Mouse (Mus musculus) liver, adult 2 months (tissue): ENCODE data around the gene Gins2. TPM values are rescaled to one million over a fixed set of nuclear protein-coding genes. Genes with fewer than 3 reads are reported as not detected.

Source experiments
- DNase-seq: peaks from one replicate; pipeline ENCODE4 v3.0.0-alpha.2; 2011; ENCODE audit warnings: low read depth, low spot score; ENCODE audit errors: extremely low read depth
- H3K27ac ChIP-seq: fragments of 200-500 bp; replicated peaks from 2 replicates; pipeline ENCODE4 v1.5.1; 2012; ENCODE audit warnings: low read depth, mild to moderate bottlenecking, control low read depth, inconsistent platforms, low read length; ENCODE audit not compliant: insufficient read depth
- H3K27me3 ChIP-seq: fragments of 200-500 bp; 2 replicates; pipeline ENCODE4 v1.6.1; 2012; ENCODE audit warnings: mild to moderate bottlenecking, moderate library complexity, low read length, inconsistent platforms; ENCODE audit not compliant: control insufficient read depth, insufficient read depth
- H3K36me3 ChIP-seq: fragments of 200-500 bp; 2 replicates; pipeline ENCODE4 v1.6.1; 2012; ENCODE audit warnings: low read length, inconsistent platforms; ENCODE audit not compliant: control insufficient read depth, insufficient read depth
- H3K4me1 ChIP-seq: fragments of 200-500 bp; 2 replicates; pipeline ENCODE4 v1.6.1; 2011; ENCODE audit warnings: low read length; ENCODE audit not compliant: control insufficient read depth, insufficient read depth
- H3K4me3 ChIP-seq: fragments of 200-500 bp; 2 replicates; pipeline ENCODE4 v1.5.1; 2011; ENCODE audit warnings: low read depth, mild to moderate bottlenecking, control low read depth, low read length, moderate library complexity; ENCODE audit not compliant: insufficient read depth
- H3K79me2 ChIP-seq: fragments of 200-500 bp; 2 replicates; pipeline ENCODE4 v1.6.1; 2012; ENCODE audit warnings: inconsistent platforms, mild to moderate bottlenecking, low read length, moderate library complexity; ENCODE audit not compliant: control insufficient read depth, insufficient read depth
- H3K9ac ChIP-seq: fragments of 200-500 bp; 2 replicates; pipeline ENCODE4 v1.6.1; 2012; ENCODE audit warnings: low read depth, mild to moderate bottlenecking, control low read depth, inconsistent platforms, low read length
- CTCF ChIP-seq: fragments of 200-500 bp; IDR thresholded peaks from 2 replicates; pipeline ENCODE4 v1.5.1; 2011; ENCODE audit warnings: low read depth, low read length, control low read depth
- POLR2A ChIP-seq: fragments of 200-500 bp; IDR thresholded peaks from 2 replicates; pipeline ENCODE4 v1.6.1; 2011; ENCODE audit warnings: low read length, control low read depth; ENCODE audit not compliant: insufficient read depth; ENCODE audit errors: extremely low read depth
- WGBS: fragments of 180-500 bp; shearing (Covaris S2); methylation state at CpG from one replicate; pipeline ENCODE4 v1.1.7; 2018; 5-methylcytosine and 5-hydroxymethylcytosine counted together
- polyA plus RNA-seq: library from polyadenylated mRNA; depleted of rRNA; stranded (reverse); fragments of >200 nt; gene quantifications from 2 replicates; pipeline ENCODE4 v1.2.3, GENCODE M21; 2012
- total RNA-seq: library from RNA; depleted of rRNA; stranded (reverse); fragments of >200 nt; gene quantifications from 2 replicates; pipeline ENCODE4 v1.2.3, GENCODE M21; 2014

Gene Gins2
- total and polyA plus RNA-seq, 2 experiments = 0.37 to 1.9 TPM

DNA sequence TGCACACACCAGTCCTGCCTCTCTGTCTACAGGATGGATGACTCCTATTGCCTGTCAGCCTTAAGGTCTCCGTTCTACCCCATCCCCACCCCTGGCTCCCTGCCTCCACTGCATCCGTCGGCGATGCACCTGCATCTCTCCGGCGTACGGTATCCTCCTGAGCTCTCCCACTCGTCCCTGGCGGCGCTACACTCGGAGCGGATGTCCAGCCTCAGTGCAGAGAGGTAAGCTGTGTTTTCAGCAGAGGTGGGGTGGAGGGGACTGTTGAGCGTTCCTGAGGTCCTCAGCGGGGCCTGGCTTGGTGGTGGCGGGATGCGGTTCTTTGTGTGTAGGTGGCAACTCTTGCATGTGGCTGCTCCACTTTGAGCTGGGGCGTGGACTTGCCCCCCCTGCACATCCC, 21.4 kb downstream of the Gins2 start:
- no peak overlapping the region for H3K4me3 ChIP-seq
- H3K9ac ChIP-seq = no peak overlapping the region
- 98% methylated on average over 17 of the region's 17 CpGs for WGBS
- H3K79me2 ChIP-seq = no peaks in the 10 kb centered on the region
- TF ChIP-seq CTCF (no peak), POLR2A (no peak)
- no peak for DNase-seq
- 0 out of 2 replicates have a peak, but pooled peaks cover 1% of the 10 kb centered on the region for H3K4me1 ChIP-seq
- no peaks in the 10 kb centered on the region for H3K27me3 ChIP-seq
- H3K27ac ChIP-seq = no peak overlapping the region
- H3K36me3 ChIP-seq = peaks cover 18% of the 10 kb centered on the region; the same call in 1 of the 2 replicates

DNA sequence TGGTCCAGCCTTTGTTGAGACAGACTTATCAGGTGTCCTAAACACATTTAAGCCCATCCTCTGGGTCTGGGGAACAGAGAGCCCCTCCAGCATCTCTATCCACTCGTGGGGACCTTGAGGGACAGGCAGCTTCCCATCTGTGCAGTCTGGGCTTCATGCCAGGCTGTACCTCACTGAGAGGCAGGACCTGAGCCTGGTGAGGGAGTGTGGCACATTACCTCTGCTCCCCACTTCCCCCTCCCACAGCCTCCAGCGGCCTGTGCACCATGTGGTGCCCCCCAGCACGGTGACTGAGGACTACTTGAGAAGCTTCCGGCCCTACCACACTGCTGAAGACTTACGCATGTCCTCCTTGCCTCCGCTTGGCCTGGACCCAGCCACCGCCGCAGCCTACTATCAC, 22.4 kb downstream of the Gins2 start:
- peaks cover 10% of the 10 kb centered on the region; the same call in 1 of the 2 replicates for H3K36me3 ChIP-seq
- WGBS = 96% methylated on average over 8 of the region's 8 CpGs
- H3K4me1 ChIP-seq = 0 out of 2 replicates have a peak, but pooled peaks cover 1% of the 10 kb centered on the region
- no peak overlapping the region for H3K4me3 ChIP-seq
- H3K79me2 ChIP-seq = no peaks in the 10 kb centered on the region
- no peak overlapping the region for H3K9ac ChIP-seq
- no peak for DNase-seq
- TF ChIP-seq CTCF (no peak), POLR2A (no peak)
- H3K27ac ChIP-seq = no peak overlapping the region
- H3K27me3 ChIP-seq = no peaks in the 10 kb centered on the region

DNA sequence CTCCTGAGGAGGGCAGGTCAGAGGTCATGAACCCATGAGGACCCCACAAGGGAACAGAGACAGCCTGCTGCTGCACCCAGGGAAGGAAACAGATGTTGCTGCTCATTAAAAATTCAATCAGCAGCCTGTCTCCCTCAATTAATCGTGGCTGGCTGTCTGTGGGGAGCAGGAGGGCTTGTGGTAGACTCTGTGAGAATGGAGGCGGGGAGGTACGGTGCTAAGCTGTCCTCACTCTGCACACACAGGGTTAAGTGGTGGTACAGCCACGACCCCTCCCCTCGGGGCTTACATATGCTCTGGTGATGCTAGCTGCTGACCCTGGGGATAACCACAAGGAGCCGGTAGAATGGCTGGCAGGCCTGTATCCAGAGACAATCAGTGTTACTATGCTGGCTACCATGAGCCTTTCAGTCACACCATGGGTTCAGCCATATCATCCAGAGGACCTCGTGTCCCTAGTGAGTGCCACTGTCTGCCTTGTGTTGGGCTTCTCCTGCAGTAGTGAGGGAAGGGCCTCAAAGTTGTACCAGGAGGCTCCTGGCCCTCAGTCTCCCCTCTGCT, 23.9 kb downstream of the Gins2 start:
- WGBS = 81% methylated on average over 7 of the region's 7 CpGs

DNA sequence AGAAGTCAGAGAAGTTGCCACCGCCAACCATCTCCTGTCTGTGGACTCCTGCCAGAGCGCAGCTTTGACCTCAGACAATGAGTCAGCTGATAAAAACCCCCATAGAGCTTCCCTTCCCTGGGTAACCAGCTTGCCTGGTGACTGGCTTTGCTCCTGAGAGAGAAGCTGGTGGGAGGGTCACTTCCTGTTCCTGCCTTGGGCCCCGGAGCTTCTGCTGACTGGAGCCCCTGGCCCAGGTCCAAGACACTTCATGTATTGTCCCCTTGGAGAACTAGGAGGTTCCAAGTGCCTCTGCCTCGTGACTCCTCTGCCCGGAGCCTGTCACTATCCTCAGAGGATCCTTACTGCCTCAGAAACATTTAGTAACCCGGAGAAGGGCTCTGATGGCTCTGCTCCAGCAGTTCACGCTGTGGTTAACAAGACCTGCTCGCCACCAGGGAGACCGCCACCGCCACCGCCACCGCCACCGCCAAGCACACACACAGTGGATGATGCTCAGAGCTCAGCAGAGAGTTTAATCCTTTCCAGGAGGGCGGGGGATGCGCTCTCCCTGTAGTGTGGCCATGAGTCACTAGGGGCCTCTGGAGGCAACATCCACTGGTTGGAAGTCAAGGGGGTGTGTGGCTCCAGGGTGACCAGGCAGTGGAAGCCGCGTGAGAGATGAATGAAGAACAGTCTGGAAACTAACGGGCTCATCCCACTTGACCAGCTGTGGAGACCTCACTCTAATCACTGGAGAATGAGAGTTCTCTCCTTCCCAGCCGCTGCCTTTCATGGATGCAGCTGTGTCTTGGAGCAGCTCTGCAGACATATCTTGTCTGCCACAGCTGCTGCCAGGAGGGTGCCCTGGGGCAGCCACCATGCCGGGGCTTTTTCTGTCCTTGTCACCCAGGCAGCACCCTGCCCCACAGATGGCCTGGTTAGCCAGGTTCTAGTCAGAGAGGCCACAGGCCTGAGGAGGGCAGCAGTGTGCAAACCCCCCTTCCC, 25.0 kb downstream of the Gins2 start:
- WGBS = 60% methylated on average over 20 of the region's 20 CpGs
- H3K79me2 ChIP-seq = peaks cover 9% of the 10 kb centered on the region
- TF ChIP-seq POLR2A (no peak), CTCF (no peak)
- H3K27ac ChIP-seq = no peak overlapping the region
- H3K4me3 ChIP-seq = no peak overlapping the region
- H3K36me3 ChIP-seq = peaks cover 3% of the 10 kb centered on the region; the same call in 1 of the 2 replicates
- 0 out of 2 replicates have a peak overlapping the region, but pooled peaks have one; percentile 25 for H3K9ac ChIP-seq
- peak; percentile 60 for DNase-seq
- no peaks in the 10 kb centered on the region for H3K27me3 ChIP-seq
- H3K4me1 ChIP-seq = peaks cover 3% of the 10 kb centered on the region

More for the DNA sequence above, 23.9 kb downstream of the Gins2 start:
- Histone ChIP-seq H3K27me3 (no peaks in the 10 kb centered on the region), H3K36me3 (peaks cover 3% of the 10 kb centered on the region; the same call in 1 of the 2 replicates), H3K79me2 (peaks cover 4% of the 10 kb centered on the region), H3K4me3 (no peak overlapping the region), H3K27ac (no peak overlapping the region), H3K4me1 (0 out of 2 replicates have a peak, but pooled peaks cover 1% of the 10 kb centered on the region), H3K9ac (no peak overlapping the region)
- no peak for DNase-seq
- no peak for TF ChIP-seq CTCF
- TF ChIP-seq POLR2A = no peak

DNA sequence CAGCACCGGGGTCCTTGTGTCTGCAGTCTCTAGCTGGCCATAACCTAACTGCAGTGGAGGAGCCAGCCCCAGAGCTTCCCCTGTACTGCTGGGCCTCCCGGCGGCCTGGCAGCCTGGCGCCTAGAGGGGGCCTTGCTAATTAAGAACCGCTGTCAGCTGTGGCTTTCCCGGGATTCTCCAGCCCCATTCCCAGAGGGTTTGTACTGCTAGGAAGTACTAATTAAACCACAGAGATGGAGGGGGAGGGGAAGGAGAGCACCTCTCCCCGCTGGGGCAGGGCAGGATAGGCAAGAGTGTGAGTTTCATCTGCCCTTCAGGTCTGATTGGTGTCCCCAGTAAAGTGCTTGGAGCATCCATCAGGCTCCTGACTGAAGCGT, 25.8 kb downstream of the Gins2 start:
- peaks cover 9% of the 10 kb centered on the region for H3K79me2 ChIP-seq
- H3K4me3 ChIP-seq = no peak overlapping the region
- TF ChIP-seq CTCF (no peak), POLR2A (no peak)
- WGBS = 71% methylated on average over 8 of the region's 8 CpGs
- DNase-seq = no peak
- H3K36me3 ChIP-seq = no peaks in the 10 kb centered on the region; the same call in 1 of the 2 replicates
- H3K4me1 ChIP-seq = peaks cover 3% of the 10 kb centered on the region
- H3K27ac ChIP-seq = peak overlapping the region; percentile 33; the same call in 1 of the 2 replicates
- H3K9ac ChIP-seq = no peak overlapping the region
- no peaks in the 10 kb centered on the region for H3K27me3 ChIP-seq
